Mouse (Mus musculus): Measurements from ENCODE around the gene Pygo1. TPM values are rescaled to one million over a fixed set of nuclear protein-coding genes. Genes with fewer than 3 reads are reported as not detected.

The Pygo1 gene
- polyA plus RNA-seq, 1 experiment: 0.52 TPM

GRCm38 (mm10) chr9:72935309-72935708 lies 9.9 kb downstream of the Pygo1 start:
- Histone ChIP-seq H3K27ac (ENCODE audit: control insufficient read depth, insufficient read depth, low read depth, low read length) (no peak overlapping the region), H3K27me3 (ENCODE audit: control insufficient read depth, insufficient read depth, low read length) (no peaks in the 10 kb centered on the region), H3K4me3 (ENCODE audit: control insufficient read depth, low read depth, low read length) (no peak overlapping the region), H3K36me3 (ENCODE audit: control insufficient read depth, insufficient read depth, low read length) (no peaks in the 10 kb centered on the region), H3K4me1 (ENCODE audit: control insufficient read depth, insufficient read depth, low read length) (no peaks in the 10 kb centered on the region)
- TF ChIP-seq POLR2A (IDR thresholded peaks at IDR 0.05; ENCODE audit: control insufficient read depth, low read depth, low read length) (no peak), CTCF (IDR thresholded peaks at IDR 0.05; ENCODE audit: control insufficient read depth, insufficient read depth, insufficient replicate concordance, low read depth, low read length) (peak; percentile 26; the same call in 1 of the 2 replicates)

- TF ChIP-seq POLR2A (IDR thresholded peaks at IDR 0.05; ENCODE audit: control insufficient read depth, low read depth, low read length) (no peak), CTCF (IDR thresholded peaks at IDR 0.05; ENCODE audit: control insufficient read depth, insufficient read depth, insufficient replicate concordance, low read depth, low read length) (no peak)
- H3K4me3 ChIP-seq (ENCODE audit: control insufficient read depth, low read depth, low read length): no peak overlapping the region
- no peaks in the 10 kb centered on the region for H3K36me3 ChIP-seq (ENCODE audit: control insufficient read depth, insufficient read depth, low read length)
- H3K27me3 ChIP-seq (ENCODE audit: control insufficient read depth, insufficient read depth, low read length): no peaks in the 10 kb centered on the region
- no peaks in the 10 kb centered on the region for H3K4me1 ChIP-seq (ENCODE audit: control insufficient read depth, insufficient read depth, low read length)
- no peak overlapping the region for H3K27ac ChIP-seq (ENCODE audit: control insufficient read depth, insufficient read depth, low read depth, low read length)
These were observed 10.9 kb downstream of the Pygo1 start for GRCm38 (mm10) chr9:72936301-72936700.

GRCm38 (mm10) chr9:72943424-72943823 lies 18.0 kb downstream of the Pygo1 start:
- peaks cover 6% of the 10 kb centered on the region for H3K4me1 ChIP-seq (ENCODE audit: control insufficient read depth, insufficient read depth, low read length)
- H3K4me3 ChIP-seq (ENCODE audit: control insufficient read depth, low read depth, low read length): no peak overlapping the region
- no peaks in the 10 kb centered on the region for H3K36me3 ChIP-seq (ENCODE audit: control insufficient read depth, insufficient read depth, low read length)
- H3K27me3 ChIP-seq (ENCODE audit: control insufficient read depth, insufficient read depth, low read length): no peaks in the 10 kb centered on the region
- H3K27ac ChIP-seq (ENCODE audit: control insufficient read depth, insufficient read depth, low read depth, low read length): no peak overlapping the region
- TF ChIP-seq POLR2A (IDR thresholded peaks at IDR 0.05; ENCODE audit: control insufficient read depth, low read depth, low read length) (no peak), CTCF (IDR thresholded peaks at IDR 0.05; ENCODE audit: control insufficient read depth, insufficient read depth, insufficient replicate concordance, low read depth, low read length) (peak; percentile 30; the same call in 1 of the 2 replicates)

- no peak overlapping the region for H3K27ac ChIP-seq (ENCODE audit: control insufficient read depth, insufficient read depth, low read depth, low read length)
- no peak overlapping the region for H3K4me3 ChIP-seq (ENCODE audit: control insufficient read depth, low read depth, low read length)
- TF ChIP-seq POLR2A (IDR thresholded peaks at IDR 0.05; ENCODE audit: control insufficient read depth, low read depth, low read length) (no peak), CTCF (IDR thresholded peaks at IDR 0.05; ENCODE audit: control insufficient read depth, insufficient read depth, insufficient replicate concordance, low read depth, low read length) (no peak)
- peaks cover 6% of the 10 kb centered on the region for H3K4me1 ChIP-seq (ENCODE audit: control insufficient read depth, insufficient read depth, low read length)
- H3K36me3 ChIP-seq (ENCODE audit: control insufficient read depth, insufficient read depth, low read length): no peaks in the 10 kb centered on the region
- no peaks in the 10 kb centered on the region for H3K27me3 ChIP-seq (ENCODE audit: control insufficient read depth, insufficient read depth, low read length)
These were observed 18.8 kb downstream of the Pygo1 start for GRCm38 (mm10) chr9:72944286-72944685.

GRCm38 (mm10) chr9:72947010-72947409 lies 21.6 kb downstream of the Pygo1 start:
- Histone ChIP-seq H3K27ac (ENCODE audit: control insufficient read depth, insufficient read depth, low read depth, low read length) (no peak overlapping the region), H3K36me3 (ENCODE audit: control insufficient read depth, insufficient read depth, low read length) (no peaks in the 10 kb centered on the region), H3K27me3 (ENCODE audit: control insufficient read depth, insufficient read depth, low read length) (no peaks in the 10 kb centered on the region), H3K4me1 (ENCODE audit: control insufficient read depth, insufficient read depth, low read length) (peaks cover 6% of the 10 kb centered on the region), H3K4me3 (ENCODE audit: control insufficient read depth, low read depth, low read length) (no peak overlapping the region)
- no peak for TF ChIP-seq POLR2A (IDR thresholded peaks at IDR 0.05; ENCODE audit: control insufficient read depth, low read depth, low read length)
- no peak for TF ChIP-seq CTCF (IDR thresholded peaks at IDR 0.05; ENCODE audit: control insufficient read depth, insufficient read depth, insufficient replicate concordance, low read depth, low read length)

GRCm38 (mm10) chr9:72949572-72949971 lies 24.1 kb downstream of the Pygo1 start:
- Histone ChIP-seq H3K4me3 (ENCODE audit: control insufficient read depth, low read depth, low read length) (no peak overlapping the region), H3K27ac (ENCODE audit: control insufficient read depth, insufficient read depth, low read depth, low read length) (no peak overlapping the region), H3K36me3 (ENCODE audit: control insufficient read depth, insufficient read depth, low read length) (no peaks in the 10 kb centered on the region), H3K27me3 (ENCODE audit: control insufficient read depth, insufficient read depth, low read length) (no peaks in the 10 kb centered on the region), H3K4me1 (ENCODE audit: control insufficient read depth, insufficient read depth, low read length) (peaks cover 6% of the 10 kb centered on the region)
- TF ChIP-seq POLR2A (IDR thresholded peaks at IDR 0.05; ENCODE audit: control insufficient read depth, low read depth, low read length) (no peak), CTCF (IDR thresholded peaks at IDR 0.05; ENCODE audit: control insufficient read depth, insufficient read depth, insufficient replicate concordance, low read depth, low read length) (no peak)

GRCm38 (mm10) chr9:72954746-72955145 lies 29.3 kb downstream of the Pygo1 start:
- no peaks in the 10 kb centered on the region for H3K36me3 ChIP-seq (ENCODE audit: control insufficient read depth, insufficient read depth, low read length)
- TF ChIP-seq CTCF (IDR thresholded peaks at IDR 0.05; ENCODE audit: control insufficient read depth, insufficient read depth, insufficient replicate concordance, low read depth, low read length) (no peak), POLR2A (IDR thresholded peaks at IDR 0.05; ENCODE audit: control insufficient read depth, low read depth, low read length) (no peak)

GRCm38 (mm10) chr9:72955546-72955945 lies 30.1 kb downstream of the Pygo1 start:
- peaks cover 4% of the 10 kb centered on the region; the same call in 1 of the 2 replicates for H3K4me1 ChIP-seq (ENCODE audit: control insufficient read depth, insufficient read depth, low read length)
- H3K36me3 ChIP-seq (ENCODE audit: control insufficient read depth, insufficient read depth, low read length): no peaks in the 10 kb centered on the region
- no peak overlapping the region for H3K27ac ChIP-seq (ENCODE audit: control insufficient read depth, insufficient read depth, low read depth, low read length)
- TF ChIP-seq POLR2A (IDR thresholded peaks at IDR 0.05; ENCODE audit: control insufficient read depth, low read depth, low read length) (no peak), CTCF (IDR thresholded peaks at IDR 0.05; ENCODE audit: control insufficient read depth, insufficient read depth, insufficient replicate concordance, low read depth, low read length) (peak; percentile 67; the same call in 1 of the 2 replicates)
- no peaks in the 10 kb centered on the region for H3K27me3 ChIP-seq (ENCODE audit: control insufficient read depth, insufficient read depth, low read length)
- no peak overlapping the region for H3K4me3 ChIP-seq (ENCODE audit: control insufficient read depth, low read depth, low read length)

More at GRCm38 (mm10) chr9:72954746-72955145, 29.3 kb downstream of the Pygo1 start:
- peaks cover 4% of the 10 kb centered on the region; the same call in 1 of the 2 replicates for H3K4me1 ChIP-seq (ENCODE audit: control insufficient read depth, insufficient read depth, low read length)
- H3K27ac ChIP-seq (ENCODE audit: control insufficient read depth, insufficient read depth, low read depth, low read length): no peak overlapping the region
- H3K4me3 ChIP-seq (ENCODE audit: control insufficient read depth, low read depth, low read length): no peak overlapping the region
- no peaks in the 10 kb centered on the region for H3K27me3 ChIP-seq (ENCODE audit: control insufficient read depth, insufficient read depth, low read length)
